Mouse (Mus musculus) kidney, postnatal 0 days (tissue): ENCODE measurements at regions not wholly inside any gene's neighbourhood (a gene's known extent, or its start where the extent isn't known, plus 50 kb on each side); places are given as distances from the start of the nearest gene placed in this dataset.

Experiments used
- ATAC-seq: fragments of 200-750 bp; cut with Nextera tagmentation; replicated peaks from 2 replicates; pipeline ENCODE4 v1.8.0; 2017; ENCODE audit warnings: low read depth, moderate number of reproducible peaks, moderate TSS enrichment, moderate library complexity; ENCODE audit not compliant: low FRiP score
- DNase-seq: peaks from one replicate; pipeline ENCODE4 v3.0.0-alpha.2; 2016; ENCODE audit warnings: low spot score
- H3K27ac ChIP-seq: fragments of 300-500 bp; sonication (generic); 2 replicates; pipeline ENCODE4 v1.5.1; 2014; ENCODE audit warnings: mild to moderate bottlenecking
- H3K27me3 ChIP-seq: fragments of 300-500 bp; sonication (generic); 2 replicates; pipeline ENCODE4 v1.6.1; 2014; ENCODE audit warnings: low read length, mixed read lengths; ENCODE audit not compliant: insufficient read depth
- H3K36me3 ChIP-seq: fragments of 300-500 bp; sonication (generic); 2 replicates; pipeline ENCODE4 v1.6.1; 2014; ENCODE audit warnings: low read length, mixed read lengths; ENCODE audit not compliant: insufficient read depth
- H3K4me1 ChIP-seq: fragments of 300-500 bp; sonication (generic); replicated peaks from 2 replicates; pipeline ENCODE4 v1.6.1; 2014; ENCODE audit warnings: antibody characterized with exemption, low read length, mixed read lengths; ENCODE audit not compliant: insufficient read depth
- H3K4me2 ChIP-seq: fragments of 300-500 bp; sonication (generic); 2 replicates; pipeline ENCODE4 v1.6.1; 2014; ENCODE audit warnings: mild to moderate bottlenecking, low read length, moderate library complexity, mixed read lengths
- H3K4me3 ChIP-seq: fragments of 300-500 bp; sonication (generic); replicated peaks from 2 replicates; pipeline ENCODE4 v1.5.1; 2014; ENCODE audit warnings: low read depth, low read length
- H3K9ac ChIP-seq: fragments of 300-500 bp; sonication (generic); 2 replicates; pipeline ENCODE4 v1.6.1; 2014; ENCODE audit warnings: low read depth, low read length
- H3K9me3 ChIP-seq: fragments of 300-500 bp; sonication (generic); replicated peaks from 2 replicates; pipeline ENCODE4 v1.6.1; 2016; ENCODE audit warnings: low read length, inconsistent platforms, mixed read lengths
- CTCF ChIP-seq: IDR thresholded peaks from 2 replicates; pipeline ENCODE4 v1.5.1; 2016; ENCODE audit warnings: antibody characterized with exemption, low read depth, mild to moderate bottlenecking, moderate library complexity
- WGBS: fragments of 180-500 bp; shearing (Covaris S2); extraction: QIAGEN DNeasy Blood & Tissue Kit; methylation state at CpG from one replicate; pipeline ENCODE4 v1.1.7; 2014; 5-methylcytosine and 5-hydroxymethylcytosine counted together

- DNase-seq (peak; percentile 5), ATAC-seq (no peak)
- no peak overlapping the region for H3K4me2 ChIP-seq
- no peaks in the 10 kb centered on the region for H3K36me3 ChIP-seq
- H3K4me1 ChIP-seq = no peaks in the 10 kb centered on the region
- TF ChIP-seq CTCF = no peak; the same call in 1 of the 2 replicates
- H3K27ac ChIP-seq = no peak overlapping the region
- 85% methylated on average over 3 of the region's 3 CpGs for WGBS
- no peak overlapping the region for H3K9ac ChIP-seq
- no peak overlapping the region for H3K4me3 ChIP-seq
- H3K27me3 ChIP-seq = no peaks in the 10 kb centered on the region
- H3K9me3 ChIP-seq = no peaks in the 10 kb centered on the region
Observed at GRCm38 (mm10) chr3:159282594-159282993, 212.6 kb upstream of the Depdc1a start.

GRCm38 (mm10) chr3:159317471-159317870 is 177.8 kb upstream of the Depdc1a start:
- ATAC-seq (no peak), DNase-seq (no peak)
- Histone ChIP-seq H3K4me1 (no peaks in the 10 kb centered on the region), H3K4me2 (no peak overlapping the region), H3K4me3 (no peak overlapping the region), H3K36me3 (no peaks in the 10 kb centered on the region), H3K27me3 (no peaks in the 10 kb centered on the region), H3K27ac (no peak overlapping the region), H3K9me3 (no peaks in the 10 kb centered on the region), H3K9ac (no peak overlapping the region)
- TF ChIP-seq CTCF = no peak
- 57% methylated on average over 3 of the region's 3 CpGs for WGBS

- no peak overlapping the region for H3K4me3 ChIP-seq
- no peaks in the 10 kb centered on the region for H3K9me3 ChIP-seq
- ATAC-seq (no peak), DNase-seq (no peak)
- no peaks in the 10 kb centered on the region for H3K4me1 ChIP-seq
- H3K27me3 ChIP-seq = no peaks in the 10 kb centered on the region
- H3K4me2 ChIP-seq = no peak overlapping the region
- no peak overlapping the region for H3K27ac ChIP-seq
- no peak for TF ChIP-seq CTCF
- no peaks in the 10 kb centered on the region for H3K36me3 ChIP-seq
- 85% methylated on average over 2 of the region's 2 CpGs for WGBS
- H3K9ac ChIP-seq = no peak overlapping the region
Observed at GRCm38 (mm10) chr3:159348053-159348452, 147.2 kb upstream of the Depdc1a start.

- Histone ChIP-seq H3K36me3 (no peaks in the 10 kb centered on the region), H3K4me2 (no peak overlapping the region), H3K27me3 (no peaks in the 10 kb centered on the region), H3K4me1 (no peaks in the 10 kb centered on the region), H3K9me3 (no peaks in the 10 kb centered on the region), H3K9ac (no peak overlapping the region), H3K27ac (no peak overlapping the region), H3K4me3 (no peak overlapping the region)
- TF ChIP-seq CTCF = no peak
- no peak for ATAC-seq
- 89% methylated on average over 6 of the region's 6 CpGs for WGBS
- no peak for DNase-seq
Observed at GRCm38 (mm10) chr3:159353730-159354129, 141.5 kb upstream of the Depdc1a start.

GRCm38 (mm10) chr3:159373177-159373576 is 122.1 kb upstream of the Depdc1a start:
- TF ChIP-seq CTCF = no peak
- DNase-seq = no peak
- no peak overlapping the region for H3K27ac ChIP-seq
- H3K4me3 ChIP-seq = no peak overlapping the region
- no peaks in the 10 kb centered on the region for H3K36me3 ChIP-seq
- ATAC-seq = no peak
- H3K4me2 ChIP-seq = no peak overlapping the region
- H3K9me3 ChIP-seq = no peaks in the 10 kb centered on the region
- H3K9ac ChIP-seq = no peak overlapping the region
- no peaks in the 10 kb centered on the region for H3K4me1 ChIP-seq
- H3K27me3 ChIP-seq = no peaks in the 10 kb centered on the region
